Mouse (Mus musculus): ENCODE results near the gene Ank. TPM values are rescaled to one million over a fixed set of nuclear protein-coding genes. Genes with fewer than 3 reads are reported as not detected.
A peak's percentile ranks its signal among the peaks of the same experiment; 100 is the strongest.
"Not testable (repeated sequence)": the region's sequence is repeated elsewhere in the genome, so short reads cannot be mapped to it uniquely, and the experiment has no call there.

Ank gene
- polyA plus RNA-seq, 1 experiment from 2014 or later = 8.4 TPM

GRCm38 (mm10) chr15:27450689-27451088 lies 15.8 kb upstream of the Ank start:
- WGBS = 82% methylated on average over 5 of the region's 5 CpGs
- no peak for DNase-seq (ENCODE audit: low spot score)
- no peaks in the 10 kb centered on the region for H3K4me1 ChIP-seq
- H3K36me3 ChIP-seq = no peaks in the 10 kb centered on the region
- H3K9me3 ChIP-seq = no peaks in the 10 kb centered on the region
- no peak overlapping the region for H3K27ac ChIP-seq
- H3K4me3 ChIP-seq = no peak overlapping the region
- H3K27me3 ChIP-seq (ENCODE audit: insufficient read depth, poor library complexity, severe bottlenecking) = peaks cover 6% of the 10 kb centered on the region; the same call in 1 of the 2 replicates

GRCm38 (mm10) chr15:27451760-27452159 lies 14.7 kb upstream of the Ank start:
- no peaks in the 10 kb centered on the region for H3K9me3 ChIP-seq
- no peak overlapping the region for H3K27ac ChIP-seq
- no peak overlapping the region for H3K4me3 ChIP-seq
- WGBS = 82% methylated on average over 3 of the region's 3 CpGs
- DNase-seq (ENCODE audit: low spot score) = no peak
- no peaks in the 10 kb centered on the region for H3K36me3 ChIP-seq
- H3K4me1 ChIP-seq = no peaks in the 10 kb centered on the region
- H3K27me3 ChIP-seq (ENCODE audit: insufficient read depth, poor library complexity, severe bottlenecking) = peaks cover 6% of the 10 kb centered on the region; the same call in 1 of the 2 replicates

GRCm38 (mm10) chr15:27452496-27452895 lies 14.0 kb upstream of the Ank start:
- Histone ChIP-seq H3K36me3 (no peaks in the 10 kb centered on the region), H3K27me3 (ENCODE audit: insufficient read depth, poor library complexity, severe bottlenecking) (peaks cover 6% of the 10 kb centered on the region; the same call in 1 of the 2 replicates), H3K9me3 (no peaks in the 10 kb centered on the region), H3K4me1 (0 out of 2 replicates have a peak, but pooled peaks cover 4% of the 10 kb centered on the region), H3K4me3 (no peak overlapping the region), H3K27ac (no peak overlapping the region)
- WGBS = 91% methylated on average over 9 of the region's 9 CpGs
- DNase-seq (ENCODE audit: low spot score) = no peak

- Histone ChIP-seq H3K27me3 (ENCODE audit: insufficient read depth, poor library complexity, severe bottlenecking) (peaks cover 9% of the 10 kb centered on the region; the same call in 1 of the 2 replicates), H3K9me3 (no peaks in the 10 kb centered on the region)
- 51% methylated on average over 2 of the region's 2 CpGs for WGBS
Measured at GRCm38 (mm10) chr15:27457001-27457400, 9.5 kb upstream of the Ank start.

GRCm38 (mm10) chr15:27459781-27460180 lies 6.7 kb upstream of the Ank start:
- not testable (repeated sequence) for H3K4me1 ChIP-seq; H3K36me3 ChIP-seq; H3K27ac ChIP-seq; H3K27me3 ChIP-seq (ENCODE audit: insufficient read depth, poor library complexity, severe bottlenecking); DNase-seq (ENCODE audit: low spot score); H3K9me3 ChIP-seq; H3K4me3 ChIP-seq
- 44% methylated on average over 14 of the region's 14 CpGs for WGBS

More at GRCm38 (mm10) chr15:27457001-27457400, 9.5 kb upstream of the Ank start:
- Histone ChIP-seq H3K36me3 (no peaks in the 10 kb centered on the region), H3K4me1 (0 out of 2 replicates have a peak, but pooled peaks cover 4% of the 10 kb centered on the region), H3K4me3 (no peak overlapping the region), H3K27ac (no peak overlapping the region)
- DNase-seq (ENCODE audit: low spot score) = no peak

- WGBS = 71% methylated on average over 12 of the region's 12 CpGs
- no peak for DNase-seq (ENCODE audit: low spot score)
Measured at GRCm38 (mm10) chr15:27461336-27462245, 4.9 kb upstream of the Ank start.

GRCm38 (mm10) chr15:27463876-27464275 lies 2.6 kb upstream of the Ank start:
- no peak overlapping the region for H3K4me3 ChIP-seq
- H3K36me3 ChIP-seq = no peaks in the 10 kb centered on the region
- H3K9me3 ChIP-seq = no peaks in the 10 kb centered on the region
- peaks cover 4% of the 10 kb centered on the region for H3K4me1 ChIP-seq
- DNase-seq (ENCODE audit: low spot score) = no peak
- no peak overlapping the region for H3K27ac ChIP-seq
- H3K27me3 ChIP-seq (ENCODE audit: insufficient read depth, poor library complexity, severe bottlenecking) = no peaks in the 10 kb centered on the region
- 91% methylated on average over 13 of the region's 13 CpGs for WGBS

More at GRCm38 (mm10) chr15:27461336-27462245, 4.9 kb upstream of the Ank start:
- Histone ChIP-seq H3K27ac (no peak overlapping the region), H3K27me3 (ENCODE audit: insufficient read depth, poor library complexity, severe bottlenecking) (0 out of 2 replicates have a peak, but pooled peaks cover 4% of the 10 kb centered on the region), H3K4me1 (0 out of 2 replicates have a peak, but pooled peaks cover 4% of the 10 kb centered on the region), H3K9me3 (no peaks in the 10 kb centered on the region), H3K36me3 (no peaks in the 10 kb centered on the region), H3K4me3 (no peak overlapping the region)

GRCm38 (mm10) chr15:27465391-27466005 lies 979 bp upstream of the Ank start:
- WGBS = 28% methylated on average over 8 of the region's 8 CpGs
- peak overlapping the region; percentile 81 for H3K4me3 ChIP-seq
- no peak overlapping the region; the same call in 1 of the 2 replicates for H3K27ac ChIP-seq
- no peaks in the 10 kb centered on the region for H3K27me3 ChIP-seq (ENCODE audit: insufficient read depth, poor library complexity, severe bottlenecking)
- H3K9me3 ChIP-seq = no peaks in the 10 kb centered on the region
- no peaks in the 10 kb centered on the region for H3K36me3 ChIP-seq
- H3K4me1 ChIP-seq = peaks cover 4% of the 10 kb centered on the region
- DNase-seq (ENCODE audit: low spot score) = no peak

- Histone ChIP-seq H3K27ac (peak overlapping the region; percentile 94), H3K36me3 (0 out of 2 replicates have a peak, but pooled peaks cover 4% of the 10 kb centered on the region), H3K4me1 (peaks cover 4% of the 10 kb centered on the region), H3K4me3 (peak overlapping the region; percentile 81), H3K9me3 (no peaks in the 10 kb centered on the region), H3K27me3 (ENCODE audit: insufficient read depth, poor library complexity, severe bottlenecking) (no peaks in the 10 kb centered on the region)
- no peak for DNase-seq (ENCODE audit: low spot score)
- WGBS = under 1% methylated on average over 25 of the region's 25 CpGs
Measured at GRCm38 (mm10) chr15:27467081-27467491, 609 bp downstream of the Ank start.

- WGBS = 10% methylated on average over 7 of the region's 7 CpGs
- H3K36me3 ChIP-seq = 0 out of 2 replicates have a peak, but pooled peaks cover 4% of the 10 kb centered on the region
- H3K27ac ChIP-seq = 0 out of 2 replicates have a peak overlapping the region, but pooled peaks have one; percentile 7
- H3K4me3 ChIP-seq = peak overlapping the region; percentile 81
- no peaks in the 10 kb centered on the region for H3K9me3 ChIP-seq
- no peaks in the 10 kb centered on the region for H3K27me3 ChIP-seq (ENCODE audit: insufficient read depth, poor library complexity, severe bottlenecking)
- no peak for DNase-seq (ENCODE audit: low spot score)
- H3K4me1 ChIP-seq = peaks cover 4% of the 10 kb centered on the region
Measured at GRCm38 (mm10) chr15:27467641-27468040, 1.2 kb downstream of the Ank start.

- Histone ChIP-seq H3K4me1 (peaks cover 4% of the 10 kb centered on the region), H3K4me3 (no peak overlapping the region), H3K9me3 (no peaks in the 10 kb centered on the region), H3K27ac (no peak overlapping the region), H3K36me3 (0 out of 2 replicates have a peak, but pooled peaks cover 4% of the 10 kb centered on the region), H3K27me3 (ENCODE audit: insufficient read depth, poor library complexity, severe bottlenecking) (no peaks in the 10 kb centered on the region)
- DNase-seq (ENCODE audit: low spot score) = no peak
- 75% methylated on average over 4 of the region's 4 CpGs for WGBS
Measured at GRCm38 (mm10) chr15:27468822-27469488, 2.5 kb downstream of the Ank start.

GRCm38 (mm10) chr15:27470346-27470745 lies 3.9 kb downstream of the Ank start:
- not testable (repeated sequence) for DNase-seq (ENCODE audit: low spot score); H3K27me3 ChIP-seq (ENCODE audit: insufficient read depth, poor library complexity, severe bottlenecking); H3K27ac ChIP-seq; H3K4me3 ChIP-seq; H3K9me3 ChIP-seq; H3K4me1 ChIP-seq; H3K36me3 ChIP-seq
- WGBS = 73% methylated on average over 3 of the region's 3 CpGs

Data from heart, embryonic 10.5 days (tissue).